Mouse (Mus musculus): Measurements from ENCODE around the gene Pi16.
"Not testable (repeated sequence)": the region's sequence is repeated elsewhere in the genome, so short reads cannot be mapped to it uniquely, and the experiment has no call there.

The Pi16 gene

GRCm38 (mm10) chr17:29317380-29317779, at the start of gene Pi16:
Pi16 (plus strand) TSS chr17:29317680.
- not testable (repeated sequence) for DNase-seq (ENCODE audit: low spot score in 2 of 2)

- DNase-seq (ENCODE audit: low spot score in 2 of 2), result peak in 1 of 2 experiments; percentile 25
Observed at GRCm38 (mm10) chr17:29267931-29268681, 49.4 kb upstream of the Pi16 start.

GRCm38 (mm10) chr17:29268682-29269348, 48.7 kb upstream of the Pi16 start, which contains the start of gene BC004004:
BC004004 (plus strand) TSS chr17:29268788.
- DNase-seq (ENCODE audit: low spot score in 2 of 2), result peak; percentile 91 to 96

- DNase-seq (ENCODE audit: low spot score in 2 of 2), result peak in 1 of 2 experiments; percentile 28
Observed at GRCm38 (mm10) chr17:29269349-29269706, 48.2 kb upstream of the Pi16 start.

GRCm38 (mm10) chr17:29270148-29270698, 47.3 kb upstream of the Pi16 start:
- DNase-seq (ENCODE audit: low spot score in 2 of 2), result no peak

GRCm38 (mm10) chr17:29273156-29273555, 44.3 kb upstream of the Pi16 start:
- no peak for DNase-seq (ENCODE audit: low spot score in 2 of 2)

- DNase-seq (ENCODE audit: low spot score in 2 of 2), result no peak
Observed at GRCm38 (mm10) chr17:29273889-29274288, 43.6 kb upstream of the Pi16 start.

GRCm38 (mm10) chr17:29280422-29280821, 37.1 kb upstream of the Pi16 start:
- DNase-seq (ENCODE audit: low spot score in 2 of 2), result no peak

GRCm38 (mm10) chr17:29281541-29281940, 35.9 kb upstream of the Pi16 start:
- no peak for DNase-seq (ENCODE audit: low spot score in 2 of 2)

GRCm38 (mm10) chr17:29282216-29282952, 35.1 kb upstream of the Pi16 start:
- no peak for DNase-seq (ENCODE audit: low spot score in 2 of 2)

- no peak for DNase-seq (ENCODE audit: low spot score in 2 of 2)
Observed at GRCm38 (mm10) chr17:29291793-29292192, 25.7 kb upstream of the Pi16 start.

- no peak for DNase-seq (ENCODE audit: low spot score in 2 of 2)
Observed at GRCm38 (mm10) chr17:29292996-29293395, 24.5 kb upstream of the Pi16 start.

- DNase-seq (ENCODE audit: low spot score in 2 of 2), result no peak
Observed at GRCm38 (mm10) chr17:29293807-29294605, 23.5 kb upstream of the Pi16 start.

GRCm38 (mm10) chr17:29295835-29296234, 21.6 kb upstream of the Pi16 start:
- no peak for DNase-seq (ENCODE audit: low spot score in 2 of 2)

- no peak for DNase-seq (ENCODE audit: low spot score in 2 of 2)
Observed at GRCm38 (mm10) chr17:29297321-29297720, 20.2 kb upstream of the Pi16 start.

- DNase-seq (ENCODE audit: low spot score in 2 of 2), result no peak
Observed at GRCm38 (mm10) chr17:29297813-29298212, 19.7 kb upstream of the Pi16 start.

- DNase-seq (ENCODE audit: low spot score in 2 of 2), result no peak
Observed at GRCm38 (mm10) chr17:29299282-29299681, 18.2 kb upstream of the Pi16 start.

GRCm38 (mm10) chr17:29300926-29301325, 16.6 kb upstream of the Pi16 start:
- DNase-seq (ENCODE audit: low spot score in 2 of 2), result no peak

GRCm38 (mm10) chr17:29301421-29301820, 16.1 kb upstream of the Pi16 start:
- DNase-seq (ENCODE audit: low spot score in 2 of 2), result no peak

- no peak for DNase-seq (ENCODE audit: low spot score in 2 of 2)
Observed at GRCm38 (mm10) chr17:29302149-29302548, 15.3 kb upstream of the Pi16 start.

- DNase-seq (ENCODE audit: low spot score in 2 of 2), result peak in 1 of 2 experiments; percentile 67
Observed at GRCm38 (mm10) chr17:29303087-29303486, 14.4 kb upstream of the Pi16 start.

Measured in spleen, postnatal 10 days (tissue).